Mouse (Mus musculus) heart, embryonic 15.5 days (tissue): ENCODE results near the gene Dpy19l1. TPM values are rescaled to one million over a fixed set of nuclear protein-coding genes. Genes with fewer than 3 reads are reported as not detected.

Source experiments
- polyA plus RNA-seq: library from polyadenylated mRNA; unstranded; fragments of >200 nt; fragmentation: Nextera tagmentation; extraction: Ambion mirVana; gene quantifications from 2 replicates; pipeline ENCODE4 v1.2.1, GENCODE M21; 2015

The Dpy19l1 gene
- polyA plus RNA-seq, 1 experiment from 2014 or later: 9.7 TPM

Other genes starting within 250 kb of the Dpy19l1 start
- gene Cypt4, start 122.1 kb upstream of the Dpy19l1 start, polyA plus RNA-seq: not detected in 2 replicates
- 0.11 and 0.13 TPM in 2 replicates for gene Dpy19l2, start 193.2 kb upstream of the Dpy19l1 start, polyA plus RNA-seq